Comparison of ENCODE assay signal across 13 mouse cellular contexts in genomic region chr11:89978914-89979818, GRCm38 (mm10). TPM values are rescaled to one million over a fixed set of nuclear protein-coding genes. Genes with fewer than 3 reads are reported as not detected.
A peak's percentile ranks its signal among the peaks of the same experiment; 100 is the strongest.
DNase-seq lines count a peak whose midpoint lies in the region; ATAC-seq and TF ChIP-seq lines count a peak whose summit lies in the region.
"Had no signal": no experiment of that assay in that cellular context is flagged by ENCODE, and none has a peak within 500 bp of the region (broad histone marks: within the 10 kb centered on the region; RNA-seq: fewer than 3 reads in every experiment).

No protein-coding gene starts in this region.

- H3K9me3 ChIP-seq in lung, embryonic 14.5 days (ENCODE audit: low read depth, low read length) = no peaks in the 10 kb centered on the region
- no peaks in the 10 kb centered on the region for H3K9me3 ChIP-seq in embryonic facial prominence, embryonic 14.5 days (ENCODE audit: control insufficient read depth, low read length)
- H3K9me3 ChIP-seq in limb, embryonic 15.5 days = no peaks in the 10 kb centered on the region
- H3K9me3 ChIP-seq in hindbrain, embryonic 10.5 days = no peaks in the 10 kb centered on the region
- H3K9me3 ChIP-seq: forebrain, embryonic 15.5 days; liver, embryonic 13.5 days; midbrain, embryonic 12.5 days had no signal

- H3K36me3 ChIP-seq in lung, embryonic 14.5 days (ENCODE audit: insufficient read depth) = no peaks in the 10 kb centered on the region
- no peaks in the 10 kb centered on the region for H3K36me3 ChIP-seq in embryonic facial prominence, embryonic 14.5 days (ENCODE audit: control insufficient read depth, insufficient read depth, low read length)
- H3K36me3 ChIP-seq in limb, embryonic 15.5 days = no peaks in the 10 kb centered on the region
- no peaks in the 10 kb centered on the region for H3K36me3 ChIP-seq in hindbrain, embryonic 10.5 days
- H3K36me3 ChIP-seq: forebrain, embryonic 15.5 days; liver, embryonic 13.5 days; midbrain, embryonic 12.5 days had no signal

- TF ChIP-seq CTCF in lung, embryonic 14.5 days (IDR thresholded peaks at IDR 0.05; ENCODE audit: low read depth) = no peak

- peak overlapping the region; percentile 37 for H3K4me2 ChIP-seq in lung, embryonic 14.5 days
- H3K4me2 ChIP-seq in embryonic facial prominence, embryonic 14.5 days (ENCODE audit: low read depth, low read length) = peak overlapping the region; percentile 31; the same call in 1 of the 2 replicates
- peak overlapping the region; percentile 8; the same call in 1 of the 2 replicates for H3K4me2 ChIP-seq in limb, embryonic 15.5 days
- H3K4me2 ChIP-seq: liver, embryonic 13.5 days had no signal

- peak overlapping the region; percentile 56 for H3K27ac ChIP-seq in lung, embryonic 14.5 days (ENCODE audit: low read depth)
- H3K27ac ChIP-seq in embryonic facial prominence, embryonic 14.5 days (replicated peaks; ENCODE audit: low read depth, low read length) = peak overlapping the region; percentile 61
- peak overlapping the region; percentile 75 for H3K27ac ChIP-seq in limb, embryonic 15.5 days
- no peak overlapping the region for H3K27ac ChIP-seq in hindbrain, embryonic 10.5 days
- H3K27ac ChIP-seq: forebrain, embryonic 15.5 days; liver, embryonic 13.5 days; midbrain, embryonic 12.5 days had no signal

- 36% methylated on average over 11 of the region's 11 CpGs for WGBS in lung, embryonic 14.5 days
- WGBS in embryonic facial prominence, embryonic 14.5 days = 70% methylated on average over 11 of the region's 11 CpGs
- 55% methylated on average over 11 of the region's 11 CpGs for WGBS in limb, embryonic 15.5 days
- WGBS in hindbrain, embryonic 10.5 days = 75% methylated on average over 11 of the region's 11 CpGs

- DNase-seq in heart, adult 11 months = peak; percentile 84
- DNase-seq in heart, postnatal 4 days = no peak
- no peak for DNase-seq in lung, embryonic 14.5 days
- DNase-seq in lung, postnatal 14 days = no peak
- no peak for DNase-seq in embryonic facial prominence, embryonic 14.5 days (ENCODE audit: low spot score)
- no peak for DNase-seq in hindbrain, embryonic 10.5 days (ENCODE audit: low spot score)
- no peak for DNase-seq in spleen, postnatal 14 days (ENCODE audit: low spot score in 2 of 2)
- DNase-seq: B cell, adult 2 months; cerebellum, adult 11-12 months; liver, embryonic 13.5 days had no signal

- no peak for ATAC-seq in lung, embryonic 14.5 days (ENCODE audit: insufficient read depth)
- ATAC-seq in embryonic facial prominence, embryonic 14.5 days (ENCODE audit: low read depth) = 0 out of 2 replicates have a peak, but pooled peaks have one; percentile 12
- ATAC-seq in limb, embryonic 15.5 days (ENCODE audit: insufficient number of reproducible peaks, low FRiP score, low TSS enrichment, low read depth) = 0 out of 2 replicates have a peak, but pooled peaks have one; percentile 24

- H3K9ac ChIP-seq in lung, embryonic 14.5 days = no peak overlapping the region
- H3K9ac ChIP-seq in embryonic facial prominence, embryonic 14.5 days (ENCODE audit: low read depth, low read length) = no peak overlapping the region
- H3K9ac ChIP-seq in limb, embryonic 15.5 days = no peak overlapping the region
- H3K9ac ChIP-seq: forebrain, embryonic 15.5 days; liver, embryonic 13.5 days; midbrain, embryonic 12.5 days had no signal

- H3K4me3 ChIP-seq in lung, embryonic 14.5 days (ENCODE audit: low read depth, low read length) = no peak overlapping the region
- no peak overlapping the region for H3K4me3 ChIP-seq in embryonic facial prominence, embryonic 14.5 days (ENCODE audit: low read depth, low read length)
- H3K4me3 ChIP-seq in limb, embryonic 15.5 days = no peak overlapping the region
- no peak overlapping the region for H3K4me3 ChIP-seq in hindbrain, embryonic 10.5 days
- H3K4me3 ChIP-seq: forebrain, embryonic 15.5 days; liver, embryonic 13.5 days; midbrain, embryonic 12.5 days had no signal

- peaks cover 8% of the 10 kb centered on the region; the same call in 1 of the 2 replicates for H3K4me1 ChIP-seq in lung, embryonic 14.5 days (ENCODE audit: insufficient read depth)
- peaks cover 12% of the 10 kb centered on the region for H3K4me1 ChIP-seq in embryonic facial prominence, embryonic 14.5 days (ENCODE audit: control insufficient read depth, insufficient read depth, low read length)
- H3K4me1 ChIP-seq in limb, embryonic 15.5 days = peaks cover 10% of the 10 kb centered on the region
- peaks cover 15% of the 10 kb centered on the region for H3K4me1 ChIP-seq in hindbrain, embryonic 10.5 days (replicated peaks)
- H3K4me1 ChIP-seq: liver, embryonic 13.5 days had no signal

- H3K27me3 ChIP-seq in lung, embryonic 14.5 days (ENCODE audit: insufficient read depth, low read length) = no peaks in the 10 kb centered on the region
- H3K27me3 ChIP-seq in embryonic facial prominence, embryonic 14.5 days (replicated peaks; ENCODE audit: control insufficient read depth, insufficient read depth, low read length) = no peaks in the 10 kb centered on the region
- no peaks in the 10 kb centered on the region for H3K27me3 ChIP-seq in limb, embryonic 15.5 days
- H3K27me3 ChIP-seq in hindbrain, embryonic 10.5 days (ENCODE audit: insufficient read depth, poor library complexity, severe bottlenecking) = peaks cover 13% of the 10 kb centered on the region
- H3K27me3 ChIP-seq: forebrain, embryonic 15.5 days; liver, embryonic 13.5 days; midbrain, embryonic 12.5 days had no signal

RNA-seq across cellular contexts. Expression of gene Pctp, which starts 23.5 kb away (rescaled TPM):
- total RNA-seq in heart, postnatal 4 days (2021) = 1 to 10 TPM; 4.3 to 4.8 TPM
- polyA plus RNA-seq in lung, embryonic 14.5 days (2014; fragmentation: Nextera tagmentation; extraction: Ambion mirVana) = 6.4 and 8.3 TPM in 2 replicates
- 1.9 and 3.0 TPM in 2 replicates for polyA plus RNA-seq in embryonic facial prominence, embryonic 14.5 days (2014; fragmentation: Nextera tagmentation; extraction: Ambion mirVana)
- 4.0 and 4.7 TPM in 2 replicates for polyA plus RNA-seq in limb, embryonic 15.5 days (2015; fragmentation: Nextera tagmentation; extraction: Ambion mirVana)
- polyA plus RNA-seq in hindbrain, embryonic 10.5 days (2016; fragmentation: Nextera tagmentation; extraction: Ambion mirVana) = 15.0 and 19.6 TPM in 2 replicates

RNA-seq across cellular contexts. Expression of gene Tmem100, which starts 51.0 kb away (rescaled TPM):
- total RNA-seq in heart, postnatal 4 days (2021) = 10 to 100 TPM; 27.3 to 29.6 TPM
- polyA plus RNA-seq in lung, embryonic 14.5 days (2014; fragmentation: Nextera tagmentation; extraction: Ambion mirVana) = 20.9 and 23.0 TPM in 2 replicates
- 29.7 and 32.3 TPM in 2 replicates for polyA plus RNA-seq in embryonic facial prominence, embryonic 14.5 days (2014; fragmentation: Nextera tagmentation; extraction: Ambion mirVana)
- polyA plus RNA-seq in limb, embryonic 15.5 days (2015; fragmentation: Nextera tagmentation; extraction: Ambion mirVana) = 23.5 and 24.4 TPM in 2 replicates
- 4.5 and 7.5 TPM in 2 replicates for polyA plus RNA-seq in hindbrain, embryonic 10.5 days (2016; fragmentation: Nextera tagmentation; extraction: Ambion mirVana)
